Mouse (Mus musculus): ENCODE data around the gene Zfp981. TPM values are rescaled to one million over a fixed set of nuclear protein-coding genes. Genes with fewer than 3 reads are reported as not detected.

The Zfp981 gene
- polyA plus RNA-seq (2012; rRNA removed; ENCODE audit: low replicate concordance): not detected in 2 replicates

DNA sequence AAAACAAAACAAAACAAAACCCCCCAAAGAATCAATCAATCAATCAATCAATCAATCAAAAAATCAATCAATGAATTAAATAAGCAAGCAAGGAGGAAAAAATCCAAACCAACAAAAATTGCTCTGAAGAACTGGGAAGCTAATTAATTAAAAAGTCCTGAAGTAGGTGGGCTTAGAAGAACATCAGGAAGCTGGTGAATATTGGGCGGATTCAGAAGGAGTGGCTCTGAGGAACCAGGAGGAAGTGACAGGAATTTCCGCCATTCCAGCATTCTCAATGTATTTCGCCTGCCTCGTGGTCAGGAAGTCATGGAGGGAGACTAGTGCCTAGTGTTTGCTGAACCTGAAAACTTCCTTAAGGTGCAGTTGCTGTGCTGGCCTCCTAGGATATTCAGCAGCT is at the start of gene Zfp981:
TSS of gene Zfp981 (plus strand) at position 301 of the 400 bp plus-strand sequence.

Other genes with a start within 250 kb of the Zfp981 start
- gene Zfp992, start 53.0 kb upstream of the Zfp981 start, polyA plus RNA-seq (2012; rRNA removed; ENCODE audit: low replicate concordance): 0.38 and 0.92 TPM in 2 replicates
- gene Zfp993, start 108.9 kb downstream of the Zfp981 start, polyA plus RNA-seq (2012; rRNA removed; ENCODE audit: low replicate concordance): 1.0 and 3.1 TPM in 2 replicates

Data from mammary gland, adult 2 months (tissue).